Mouse (Mus musculus) left cerebral cortex, adult 18-20 months (tissue): ENCODE results near the gene Mfap4. TPM values are rescaled to one million over a fixed set of nuclear protein-coding genes. Genes with fewer than 3 reads are reported as not detected.

Experiments used
- DNase-seq, 2 experiments: peaks; one replicate each; pipeline ENCODE4 v3.0.0; 2021 to 2022; ENCODE audit warnings: low spot score in 2 of 2, mixed read lengths in 1 of 2
- total RNA-seq, 2 experiments: library from RNA; stranded (reverse); gene quantifications; 2 replicates each; pipeline ENCODE4 v1.2.3; 2021

Mfap4 gene
- total RNA-seq, 2 experiments from 2014 or later: 2.6 to 3.3 TPM

DNA sequence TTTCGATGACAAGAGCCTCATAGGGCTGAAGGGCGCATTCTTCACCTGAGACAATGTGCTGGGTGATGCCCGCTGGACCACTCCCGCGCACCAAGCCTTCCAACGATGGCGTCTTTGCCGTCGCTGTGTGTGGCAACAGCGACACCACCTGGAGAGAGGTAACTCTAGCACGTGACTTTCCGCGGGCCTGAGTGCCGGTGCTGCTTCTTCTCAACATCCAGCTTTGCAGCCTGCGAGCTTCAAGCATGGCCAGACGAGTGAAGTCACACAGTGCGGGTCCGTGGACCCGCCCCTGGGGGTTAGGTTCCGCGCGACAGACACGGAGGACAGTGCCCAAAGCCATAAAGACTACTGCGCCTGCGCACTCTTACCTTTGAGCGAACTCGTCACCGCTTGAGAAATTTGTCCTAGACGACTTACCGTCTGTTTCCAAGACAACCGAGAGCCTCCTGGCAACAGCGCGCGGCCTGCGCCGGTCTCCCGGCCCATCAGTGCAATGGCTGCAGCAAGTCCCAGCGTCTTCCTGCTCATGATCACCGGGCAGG, 19.6 kb downstream of the Mfap4 start, which contains the start of gene B9d1:
TSS of gene B9d1 (plus strand) at position 432 of the 545 bp plus-strand sequence.
- peak; percentile 96 to 98 for DNase-seq

DNA sequence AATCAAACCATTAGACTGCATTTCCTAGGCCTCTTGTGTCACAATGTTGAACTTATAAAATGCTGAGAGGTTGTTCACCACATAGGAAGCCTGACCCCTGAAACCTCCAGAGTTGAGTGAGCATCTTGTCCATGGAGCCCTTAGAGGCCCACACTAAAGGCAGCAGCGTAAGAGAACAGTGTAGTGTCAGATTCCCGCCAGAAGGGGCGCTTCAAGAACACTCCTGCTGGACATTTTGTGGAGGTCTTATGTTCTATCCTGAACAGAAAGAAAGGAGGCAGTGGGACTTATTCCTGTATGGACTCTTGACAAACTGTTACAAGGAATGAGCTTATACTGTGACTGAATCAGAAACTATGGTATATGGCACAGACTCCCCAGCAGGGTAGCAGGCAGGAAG, 29.7 kb downstream of the Mfap4 start:
- peak in 1 of 2 experiments; percentile 37 for DNase-seq

DNA sequence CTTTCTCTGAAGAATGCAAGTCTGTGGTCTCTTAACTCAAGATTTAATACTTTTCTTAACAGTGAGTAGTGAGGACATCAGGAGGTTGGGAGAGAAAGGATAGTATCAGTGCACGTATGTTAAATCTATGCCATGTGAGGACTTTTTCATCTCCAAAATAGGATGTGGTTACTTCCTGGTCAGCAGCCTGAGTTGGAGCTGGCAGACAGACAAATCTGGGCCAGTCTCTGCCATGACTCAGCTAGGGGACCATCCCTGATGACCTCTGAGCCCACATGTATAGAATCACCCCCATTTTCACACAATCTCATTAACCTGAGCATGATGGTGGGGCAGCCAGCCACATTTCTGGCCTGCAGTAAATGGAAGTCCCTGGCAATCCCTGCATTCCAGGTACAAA, 32.7 kb downstream of the Mfap4 start:
- DNase-seq: no peak

DNA sequence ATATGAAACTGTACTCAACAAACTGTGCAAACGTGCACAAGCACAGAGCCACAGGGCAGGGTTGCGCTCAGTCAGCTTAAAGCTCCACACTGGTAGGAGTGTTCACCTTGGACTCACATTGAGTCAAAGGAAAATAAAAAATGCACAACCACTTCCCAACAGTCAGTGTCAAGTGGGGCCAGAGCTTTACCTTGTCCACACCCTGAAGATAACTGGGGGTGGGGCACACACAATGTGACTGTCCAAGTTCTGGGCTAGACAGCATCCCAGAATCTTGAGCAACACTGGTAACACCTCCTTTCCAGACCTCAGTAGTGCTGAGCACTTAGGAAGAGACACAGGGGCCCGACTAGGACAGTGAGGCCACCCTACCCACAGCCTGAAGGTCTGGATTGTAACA, 33.6 kb downstream of the Mfap4 start:
- DNase-seq: no peak

DNA sequence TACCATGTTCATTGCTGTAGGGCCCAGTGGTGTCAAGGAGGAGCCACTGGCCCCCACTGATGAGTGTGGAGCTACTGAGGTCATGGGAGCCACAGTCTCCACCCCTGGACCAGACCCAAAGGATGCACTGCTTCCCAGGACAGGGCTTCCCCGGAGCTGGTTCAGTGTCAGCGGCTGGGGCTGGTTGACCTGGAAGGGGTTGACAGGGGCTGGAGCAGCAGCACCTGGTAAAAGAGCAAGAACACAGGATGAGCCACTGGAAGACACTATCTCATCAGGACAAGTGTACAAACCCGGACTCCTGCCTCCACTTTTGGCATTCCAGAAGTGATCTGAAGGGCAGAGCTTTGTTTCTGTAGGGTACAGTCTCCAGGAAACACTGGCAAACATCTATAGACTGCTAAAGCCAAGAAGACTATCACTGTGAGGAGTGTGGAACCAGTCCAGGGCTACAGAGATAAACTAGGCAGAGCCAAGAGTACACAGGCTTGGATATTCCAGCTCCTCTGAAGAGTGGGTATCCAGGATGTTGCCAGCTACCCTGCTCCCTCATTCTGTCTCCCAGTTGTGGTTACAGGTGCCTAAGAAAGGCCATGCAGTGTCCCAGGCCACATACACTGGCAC, 34.4 kb downstream of the Mfap4 start:
- no peak for DNase-seq

DNA sequence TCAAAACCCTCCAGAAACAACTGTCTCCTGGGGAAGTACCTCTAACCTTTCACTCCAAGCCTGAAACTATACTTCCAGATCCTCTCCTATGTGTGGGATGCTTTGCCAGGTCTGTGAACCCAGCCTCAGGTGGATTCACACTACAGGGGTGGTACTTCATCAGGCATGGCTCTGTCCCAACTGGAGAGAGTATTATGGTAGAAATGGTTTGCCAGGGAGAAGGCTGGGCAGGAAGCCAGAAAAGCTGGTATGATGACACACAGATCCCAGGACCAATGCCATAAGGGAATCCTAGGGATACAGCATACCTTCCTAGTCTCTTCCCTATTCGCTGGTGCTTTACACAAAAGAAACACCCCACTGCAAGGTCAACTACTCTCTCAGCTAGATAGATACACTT, 41.6 kb downstream of the Mfap4 start:
- DNase-seq: peak in 1 of 2 experiments; percentile 33

DNA sequence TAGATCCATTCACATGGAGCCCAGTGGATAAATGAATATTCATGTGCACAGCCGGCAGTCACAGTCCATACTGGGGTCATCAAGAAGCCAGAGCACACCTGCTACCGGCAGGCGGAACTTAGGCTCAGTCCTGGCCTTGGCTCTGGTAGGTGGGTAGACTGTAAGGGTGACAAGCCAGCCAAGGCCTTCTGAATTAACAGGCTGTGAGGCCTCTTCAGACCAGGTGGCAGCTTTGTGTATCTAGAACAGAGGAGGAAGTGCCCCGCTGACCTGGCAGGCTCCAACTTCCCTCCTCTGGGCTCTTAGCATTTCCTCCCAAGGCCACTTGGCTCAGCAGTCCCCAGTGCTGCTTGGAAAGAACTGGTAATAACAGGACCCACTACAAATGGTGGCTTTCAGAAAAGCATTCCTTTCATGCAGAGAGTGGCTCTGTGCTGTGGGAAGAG, 44.1 kb downstream of the Mfap4 start:
- no peak for DNase-seq

DNA sequence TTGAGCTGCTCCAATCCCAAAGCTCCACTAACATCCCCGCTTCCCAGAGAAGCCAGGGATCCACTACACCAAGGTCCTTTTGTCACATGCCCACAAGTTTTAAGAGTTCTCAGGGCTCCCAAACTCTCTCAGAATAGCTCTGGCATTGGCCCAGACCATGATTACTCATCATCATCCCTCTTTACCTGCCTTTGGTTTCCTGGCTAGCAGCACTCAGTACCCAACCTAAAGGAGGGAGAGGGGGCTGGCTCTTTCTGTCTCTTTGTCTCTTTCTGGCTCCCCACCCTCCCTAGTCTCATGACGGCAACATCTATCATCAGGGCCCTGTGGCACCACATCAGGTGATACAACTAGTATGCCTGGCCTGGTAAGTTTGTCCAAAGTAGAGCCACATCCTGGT, 47.6 kb downstream of the Mfap4 start:
- DNase-seq: no peak

DNA sequence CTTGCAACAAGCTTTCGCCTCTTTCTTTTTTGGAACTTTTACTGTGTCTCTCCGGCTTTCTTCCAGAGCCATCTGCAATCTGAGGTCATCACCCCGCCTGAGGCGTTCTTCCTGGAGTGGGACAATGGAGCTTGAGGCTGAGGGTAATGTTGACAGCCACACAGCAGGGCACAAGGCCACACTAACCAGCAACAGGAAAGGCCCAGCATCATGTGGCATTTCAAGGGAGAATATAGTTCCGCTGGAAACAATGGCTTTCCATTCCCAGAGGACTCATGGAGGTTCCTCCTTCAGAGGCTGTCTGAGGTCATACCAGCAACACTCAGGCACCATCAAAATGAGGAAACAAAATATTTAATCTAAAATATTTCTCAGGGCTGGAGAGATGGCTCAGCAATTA, 48.3 kb downstream of the Mfap4 start:
- DNase-seq: no peak

DNA sequence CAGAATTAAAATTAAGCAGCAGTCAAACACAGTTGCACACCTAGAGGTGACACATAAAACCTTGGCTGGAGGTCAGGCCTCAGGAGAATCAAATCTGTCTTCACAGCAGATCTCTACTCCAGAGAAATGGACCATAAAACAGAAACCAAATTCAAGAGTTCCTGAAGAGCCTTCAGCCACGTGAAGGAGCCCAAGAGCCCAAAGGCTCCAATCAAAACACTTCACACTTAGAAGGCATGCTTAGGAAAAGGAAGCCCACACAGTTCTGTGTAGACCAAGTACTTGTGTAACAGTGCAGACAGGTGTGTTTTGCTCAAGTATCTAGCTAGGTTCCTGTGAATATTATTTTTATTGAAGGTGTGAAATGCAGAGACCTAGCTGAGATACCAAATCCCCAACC, 50.3 kb downstream of the Mfap4 start:
- no peak for DNase-seq

DNA sequence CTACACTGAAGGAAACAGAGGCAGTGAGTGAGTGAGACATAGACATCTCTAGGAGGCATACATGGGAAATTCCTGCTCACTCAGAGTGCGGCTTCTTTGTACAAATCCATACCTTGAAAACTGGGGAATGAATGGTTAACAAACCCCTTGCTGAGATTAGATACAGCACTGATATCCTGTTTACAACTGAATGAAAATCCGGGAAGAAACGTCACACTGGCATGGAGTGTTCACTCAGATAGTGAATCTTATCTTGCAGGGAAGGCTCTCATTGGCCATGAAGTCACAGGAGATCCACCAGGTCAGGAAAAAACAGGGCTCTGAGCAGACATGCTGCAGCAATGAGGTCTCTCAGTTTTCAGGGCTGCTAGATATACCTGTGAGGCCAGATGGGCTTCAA, 51.7 kb downstream of the Mfap4 start:
- DNase-seq: no peak

DNA sequence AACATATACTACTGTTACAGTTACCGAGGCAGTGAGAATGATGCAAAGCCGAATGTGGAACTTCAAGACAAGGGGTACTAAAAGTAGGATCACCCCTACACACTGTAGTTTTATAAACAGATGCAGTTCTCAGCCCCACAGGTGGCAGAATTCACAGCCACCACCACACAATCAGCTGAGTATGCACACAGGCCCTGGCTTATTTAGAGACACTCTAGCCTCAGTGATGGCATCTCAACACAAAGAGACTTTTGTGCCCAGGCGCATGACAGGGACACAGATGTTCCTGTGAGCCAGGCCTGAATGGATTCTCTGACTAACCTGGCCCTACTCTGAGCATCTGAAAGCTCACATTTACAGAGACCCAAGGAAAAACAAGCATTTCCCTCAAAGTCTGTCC, 52.1 kb downstream of the Mfap4 start:
- peak; percentile 32 to 35 for DNase-seq

Other genes starting within 250 kb of the Mfap4 start
- gene Aldh3a2, start 218.0 kb upstream of the Mfap4 start, total RNA-seq: 10 to 100 TPM; 50.8 to 54.9 TPM
- gene Slc47a2, start 142.6 kb upstream of the Mfap4 start, total RNA-seq: under 1 TPM; 0.14 to 0.59 TPM
- gene Slc47a1, start 107.1 kb upstream of the Mfap4 start, total RNA-seq: 1 to 10 TPM; 1.1 to 3.1 TPM
- gene Rnf112, start 31.3 kb upstream of the Mfap4 start, total RNA-seq: 100 to 1,000 TPM; 257 to 300 TPM
- gene Mapk7, start 9.0 kb downstream of the Mfap4 start, total RNA-seq: 10 to 100 TPM; 22.9 to 23.9 TPM
- gene B9d1, start 19.7 kb downstream of the Mfap4 start, total RNA-seq: 10 to 100 TPM; 43.4 to 43.8 TPM
- gene Epn2, start 94.3 kb downstream of the Mfap4 start, total RNA-seq: 100 to 1,000 TPM; 116 to 128 TPM
- gene Grap, start 167.8 kb downstream of the Mfap4 start, total RNA-seq: 1 to 10 TPM; 3.2 to 4.5 TPM
- under 1 TPM in 1 of 2 experiments, not detected in 1; 0.12 TPM for gene Fam83g, start 198.7 kb downstream of the Mfap4 start, total RNA-seq
- gene Slc5a10, start 235.4 kb downstream of the Mfap4 start, total RNA-seq: under 1 TPM in 1 of 2 experiments, not detected in 1; 0.19 TPM